Mouse (Mus musculus): ENCODE results near the gene Gm13030. TPM values are rescaled to one million over a fixed set of nuclear protein-coding genes. Genes with fewer than 3 reads are reported as not detected.

Gm13030 gene
- polyA plus RNA-seq, 1 experiment from 2014 or later = not detected

- DNase-seq (ENCODE audit: low spot score) (peak; percentile 86), ATAC-seq (replicated peaks; ENCODE audit: low FRiP score, low read depth) (0 out of 2 replicates have a peak, but pooled peaks have one; percentile 30)
- Histone ChIP-seq H3K9ac (ENCODE audit: low read depth, low read length) (no peak overlapping the region), H3K9me3 (replicated peaks; ENCODE audit: low read length) (no peaks in the 10 kb centered on the region), H3K4me2 (ENCODE audit: low read length) (no peak overlapping the region), H3K36me3 (ENCODE audit: insufficient read depth, low read length) (no peaks in the 10 kb centered on the region), H3K4me3 (replicated peaks; ENCODE audit: low read depth, low read length) (no peak overlapping the region), H3K4me1 (replicated peaks; ENCODE audit: insufficient read depth, low read length) (peaks cover 5% of the 10 kb centered on the region; the same call in 1 of the 2 replicates), H3K27ac (no peak overlapping the region), H3K27me3 (ENCODE audit: insufficient read depth, low read length) (no peaks in the 10 kb centered on the region)
- WGBS = 12% methylated on average over 6 of the region's 6 CpGs
- TF ChIP-seq CTCF (IDR thresholded peaks at IDR 0.05; ENCODE audit: low read depth) = peak; percentile 94
These were observed 10.5 kb upstream of the Gm13030 start for GRCm38 (mm10) chr4:138884261-138884660.

GRCm38 (mm10) chr4:138882179-138882578, 8.4 kb upstream of the Gm13030 start:
- TF ChIP-seq CTCF (IDR thresholded peaks at IDR 0.05; ENCODE audit: low read depth) = no peak
- Histone ChIP-seq H3K4me2 (ENCODE audit: low read length) (peak overlapping the region; percentile 40), H3K9ac (ENCODE audit: low read depth, low read length) (no peak overlapping the region), H3K36me3 (ENCODE audit: insufficient read depth, low read length) (no peaks in the 10 kb centered on the region), H3K9me3 (replicated peaks; ENCODE audit: low read length) (no peaks in the 10 kb centered on the region), H3K4me3 (replicated peaks; ENCODE audit: low read depth, low read length) (no peak overlapping the region), H3K27ac (no peak overlapping the region), H3K4me1 (replicated peaks; ENCODE audit: insufficient read depth, low read length) (peaks cover 5% of the 10 kb centered on the region; the same call in 1 of the 2 replicates), H3K27me3 (ENCODE audit: insufficient read depth, low read length) (no peaks in the 10 kb centered on the region)
- WGBS = 11% methylated on average over 16 of the region's 16 CpGs
- no peak for ATAC-seq (replicated peaks; ENCODE audit: low FRiP score, low read depth)
- DNase-seq (ENCODE audit: low spot score) = peak; percentile 18

GRCm38 (mm10) chr4:138880811-138881584, 7.2 kb upstream of the Gm13030 start:
- ATAC-seq (replicated peaks; ENCODE audit: low FRiP score, low read depth) (no peak), DNase-seq (ENCODE audit: low spot score) (no peak)
- Histone ChIP-seq H3K27me3 (ENCODE audit: insufficient read depth, low read length) (no peaks in the 10 kb centered on the region), H3K4me3 (replicated peaks; ENCODE audit: low read depth, low read length) (no peak overlapping the region), H3K9ac (ENCODE audit: low read depth, low read length) (no peak overlapping the region), H3K27ac (no peak overlapping the region), H3K36me3 (ENCODE audit: insufficient read depth, low read length) (no peaks in the 10 kb centered on the region), H3K4me1 (replicated peaks; ENCODE audit: insufficient read depth, low read length) (peaks cover 5% of the 10 kb centered on the region; the same call in 1 of the 2 replicates), H3K4me2 (ENCODE audit: low read length) (no peak overlapping the region), H3K9me3 (replicated peaks; ENCODE audit: low read length) (no peaks in the 10 kb centered on the region)
- TF ChIP-seq CTCF (IDR thresholded peaks at IDR 0.05; ENCODE audit: low read depth) = no peak
- WGBS = 84% methylated on average over 7 of the region's 7 CpGs

GRCm38 (mm10) chr4:138879808-138880207, 6.0 kb upstream of the Gm13030 start:
- Histone ChIP-seq H3K9ac (ENCODE audit: low read depth, low read length) (no peak overlapping the region), H3K27me3 (ENCODE audit: insufficient read depth, low read length) (no peaks in the 10 kb centered on the region), H3K4me1 (replicated peaks; ENCODE audit: insufficient read depth, low read length) (peaks cover 5% of the 10 kb centered on the region; the same call in 1 of the 2 replicates), H3K4me2 (ENCODE audit: low read length) (no peak overlapping the region), H3K36me3 (ENCODE audit: insufficient read depth, low read length) (no peaks in the 10 kb centered on the region), H3K27ac (no peak overlapping the region), H3K9me3 (replicated peaks; ENCODE audit: low read length) (no peaks in the 10 kb centered on the region), H3K4me3 (replicated peaks; ENCODE audit: low read depth, low read length) (no peak overlapping the region)
- no peak for ATAC-seq (replicated peaks; ENCODE audit: low FRiP score, low read depth)
- TF ChIP-seq CTCF (IDR thresholded peaks at IDR 0.05; ENCODE audit: low read depth) = no peak
- no peak for DNase-seq (ENCODE audit: low spot score)
- WGBS = 81% methylated on average over 11 of the region's 11 CpGs

- H3K4me3 ChIP-seq (replicated peaks; ENCODE audit: low read depth, low read length) = no peak overlapping the region
- no peaks in the 10 kb centered on the region for H3K27me3 ChIP-seq (ENCODE audit: insufficient read depth, low read length)
- H3K9ac ChIP-seq (ENCODE audit: low read depth, low read length) = no peak overlapping the region
- no peak for TF ChIP-seq CTCF (IDR thresholded peaks at IDR 0.05; ENCODE audit: low read depth)
- no peak overlapping the region for H3K27ac ChIP-seq
- no peak for ATAC-seq (replicated peaks; ENCODE audit: low FRiP score, low read depth)
- 37% methylated on average over 8 of the region's 8 CpGs for WGBS
- no peak for DNase-seq (ENCODE audit: low spot score)
- H3K36me3 ChIP-seq (ENCODE audit: insufficient read depth, low read length) = no peaks in the 10 kb centered on the region
- no peak overlapping the region for H3K4me2 ChIP-seq (ENCODE audit: low read length)
- no peaks in the 10 kb centered on the region for H3K9me3 ChIP-seq (replicated peaks; ENCODE audit: low read length)
- peaks cover 5% of the 10 kb centered on the region; the same call in 1 of the 2 replicates for H3K4me1 ChIP-seq (replicated peaks; ENCODE audit: insufficient read depth, low read length)
These were observed 5.0 kb upstream of the Gm13030 start for GRCm38 (mm10) chr4:138878783-138879182.

- Histone ChIP-seq H3K9ac (ENCODE audit: low read depth, low read length) (no peak within 1 kb of the TSS), H3K27me3 (ENCODE audit: insufficient read depth, low read length) (no peaks in the 10 kb centered on the region), H3K4me1 (replicated peaks; ENCODE audit: insufficient read depth, low read length) (peaks cover 5% of the 10 kb centered on the region; the same call in 1 of the 2 replicates), H3K9me3 (replicated peaks; ENCODE audit: low read length) (no peaks in the 10 kb centered on the region), H3K4me3 (replicated peaks; ENCODE audit: low read depth, low read length) (no peak within 1 kb of the TSS), H3K27ac (no peak within 1 kb of the TSS), H3K36me3 (ENCODE audit: insufficient read depth, low read length) (no peaks in the 10 kb centered on the region), H3K4me2 (ENCODE audit: low read length) (no peak within 1 kb of the TSS)
- no peak for TF ChIP-seq CTCF (IDR thresholded peaks at IDR 0.05; ENCODE audit: low read depth)
- no peak; the same call in 1 of the 2 replicates for ATAC-seq (replicated peaks; ENCODE audit: low FRiP score, low read depth)
- WGBS = 56% methylated on average over 4 of the region's 4 CpGs
- no peak for DNase-seq (ENCODE audit: low spot score)
These were observed 4.0 kb upstream of the Gm13030 start, which contains the start of gene Pla2g2e for GRCm38 (mm10) chr4:138877731-138878130. TSS of gene Pla2g2e (plus strand) at chr4:138877942.

Data from kidney, postnatal 0 days (tissue).